Mouse (Mus musculus): ENCODE results near the gene Papola.
A peak's percentile ranks its signal among the peaks of the same experiment; 100 is the strongest.

The Papola gene

DNA sequence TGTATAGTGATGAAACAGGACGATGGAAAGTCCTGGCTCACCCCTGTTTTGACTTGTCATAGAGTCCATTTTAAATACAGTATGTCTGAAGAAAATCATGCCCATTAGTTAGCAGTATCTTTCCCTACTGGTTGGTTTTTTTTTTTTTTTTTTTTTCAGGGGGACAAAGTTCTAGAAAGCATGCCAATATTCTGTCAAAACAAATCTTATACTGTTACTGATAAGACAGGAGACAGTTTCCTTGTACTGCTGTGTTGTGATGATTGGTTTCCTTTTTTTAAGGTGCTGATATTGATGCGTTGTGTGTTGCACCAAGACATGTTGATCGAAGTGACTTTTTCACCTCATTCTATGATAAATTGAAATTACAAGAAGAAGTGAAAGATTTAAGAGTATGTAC, 21.7 kb downstream of the Papola start:
- DNase-seq = no peak

DNA sequence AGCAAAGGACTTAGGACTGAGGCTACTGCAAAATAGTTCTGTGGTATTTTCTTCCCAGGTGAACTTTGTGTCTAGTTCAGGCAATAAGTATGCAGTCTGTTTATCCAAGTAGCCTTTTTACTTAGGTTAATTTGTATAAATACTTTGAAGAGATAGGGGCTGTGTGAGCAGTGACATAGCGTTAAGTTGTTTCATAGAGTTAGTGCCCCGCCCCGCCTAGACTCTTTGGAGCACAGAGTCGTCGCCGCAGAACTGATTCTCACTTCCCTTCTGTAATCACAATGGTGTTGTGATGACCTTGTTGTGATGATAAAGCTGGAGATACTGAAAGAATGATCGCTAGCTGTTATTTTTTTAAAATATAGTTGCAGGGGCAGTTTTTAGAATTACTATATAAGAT, 22.9 kb downstream of the Papola start:
- no peak for DNase-seq

DNA sequence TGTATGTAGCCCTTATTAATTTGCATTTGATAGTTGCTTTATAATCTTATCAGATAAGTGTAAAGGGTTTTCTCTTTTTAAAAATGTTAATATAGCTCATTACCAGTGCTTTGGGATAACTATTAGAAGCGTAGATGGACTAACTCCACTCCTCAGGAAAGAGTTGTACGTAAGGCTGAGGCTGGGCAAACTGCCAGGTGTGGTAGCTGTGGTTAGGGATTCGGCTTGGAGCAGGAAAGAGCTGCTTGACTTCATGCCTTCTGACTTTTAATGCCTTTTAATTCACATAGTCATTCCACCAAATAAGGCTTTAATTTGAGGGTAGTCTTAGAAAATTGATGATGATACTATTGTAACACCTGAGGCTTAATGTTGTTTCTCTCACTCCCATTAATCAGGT, 24.5 kb downstream of the Papola start:
- DNase-seq = no peak

DNA sequence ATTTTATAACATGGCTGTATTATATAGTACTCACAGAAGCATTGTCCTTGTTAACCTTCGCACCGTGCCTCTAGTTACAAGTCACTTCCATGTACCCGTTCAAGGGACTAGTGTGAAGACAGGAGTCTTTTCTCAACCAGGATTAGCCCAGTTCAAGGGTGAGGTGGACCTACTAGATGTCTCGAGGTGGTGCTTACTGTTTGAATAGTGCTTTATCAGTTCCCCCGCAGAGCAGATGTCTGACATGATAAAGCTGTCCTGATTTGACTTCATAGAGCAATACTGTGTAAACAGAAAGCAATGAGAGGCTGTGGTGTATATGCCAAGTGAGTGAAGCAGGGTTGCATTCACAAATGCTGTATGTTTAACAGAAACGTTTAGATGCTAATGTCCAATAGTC, 26.1 kb downstream of the Papola start:
- DNase-seq = no peak

GRCm38 (mm10) chr12:105813957-105814356, 29.5 kb downstream of the Papola start:
- no peak for DNase-seq

- DNase-seq = no peak
Measured at GRCm38 (mm10) chr12:105823472-105823871, 39.0 kb downstream of the Papola start.

- DNase-seq = no peak
Measured at GRCm38 (mm10) chr12:105824743-105825142, 40.2 kb downstream of the Papola start.

DNA sequence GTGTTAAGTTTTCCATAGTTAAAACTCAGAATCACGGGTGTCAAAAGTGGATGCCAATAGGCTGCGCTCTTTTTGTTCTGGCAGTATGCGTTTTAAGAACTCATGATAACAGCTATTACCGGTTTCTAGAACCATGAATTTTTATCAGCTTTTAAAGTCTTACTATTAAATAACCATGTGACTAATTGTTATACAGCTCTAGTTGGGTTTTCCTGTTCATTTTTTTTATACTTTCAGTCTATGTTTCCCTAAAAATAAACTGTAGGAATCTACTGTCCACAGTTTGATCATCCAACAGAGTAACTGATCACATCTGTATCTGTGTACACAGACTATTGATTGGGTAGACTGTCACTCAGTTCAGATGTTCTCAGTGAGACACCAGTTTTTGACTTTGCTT, 40.8 kb downstream of the Papola start:
- no peak for DNase-seq

GRCm38 (mm10) chr12:105832541-105832940, 48.0 kb downstream of the Papola start:
- DNase-seq = no peak

- no peak for DNase-seq
Measured at GRCm38 (mm10) chr12:105834926-105835325, 50.4 kb downstream of the Papola start.

- DNase-seq = no peak
Measured at GRCm38 (mm10) chr12:105835571-105835970, 51.1 kb downstream of the Papola start.

DNA sequence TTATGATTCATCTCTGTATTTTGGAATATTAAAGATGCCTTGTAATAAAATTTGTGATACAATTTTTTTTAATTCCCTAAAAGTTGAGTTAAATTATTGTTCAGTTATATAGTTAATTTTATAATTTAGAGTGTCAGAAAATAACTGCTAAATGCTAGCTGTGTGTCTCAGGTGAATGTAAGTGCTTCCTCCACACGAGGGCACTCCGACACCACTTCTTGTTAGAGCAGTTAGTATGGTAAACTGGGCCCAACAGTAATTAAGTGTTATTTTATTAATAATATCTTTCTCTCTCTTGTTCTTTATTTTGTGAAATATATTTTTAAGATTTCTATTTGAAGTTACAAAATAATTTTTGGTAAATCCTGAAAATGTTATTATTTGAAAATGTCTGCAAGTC, 51.7 kb downstream of the Papola start:
- peak; percentile 55 for DNase-seq

- no peak for DNase-seq
Measured at GRCm38 (mm10) chr12:105839096-105839495, 54.6 kb downstream of the Papola start.

DNA sequence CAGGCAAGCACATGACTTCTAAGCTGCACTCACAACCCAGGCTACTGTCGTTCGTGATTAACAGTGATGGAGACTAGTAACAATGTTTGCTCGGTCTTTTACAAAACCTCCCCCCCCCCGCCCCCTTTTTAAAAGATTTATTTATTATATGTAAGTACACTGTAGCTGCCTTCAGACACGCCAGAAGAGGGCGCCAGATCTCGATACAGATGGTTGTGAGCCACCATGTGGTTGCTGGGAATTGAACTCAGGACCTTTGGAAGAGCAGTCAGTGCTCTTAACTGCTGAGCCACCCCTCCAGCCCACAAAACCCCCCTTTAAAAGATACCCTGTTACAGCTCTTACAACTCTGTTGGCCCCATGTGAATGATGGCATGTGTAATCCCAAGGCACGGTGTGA, 56.1 kb downstream of the Papola start:
- peak; percentile 68 for DNase-seq

DNA sequence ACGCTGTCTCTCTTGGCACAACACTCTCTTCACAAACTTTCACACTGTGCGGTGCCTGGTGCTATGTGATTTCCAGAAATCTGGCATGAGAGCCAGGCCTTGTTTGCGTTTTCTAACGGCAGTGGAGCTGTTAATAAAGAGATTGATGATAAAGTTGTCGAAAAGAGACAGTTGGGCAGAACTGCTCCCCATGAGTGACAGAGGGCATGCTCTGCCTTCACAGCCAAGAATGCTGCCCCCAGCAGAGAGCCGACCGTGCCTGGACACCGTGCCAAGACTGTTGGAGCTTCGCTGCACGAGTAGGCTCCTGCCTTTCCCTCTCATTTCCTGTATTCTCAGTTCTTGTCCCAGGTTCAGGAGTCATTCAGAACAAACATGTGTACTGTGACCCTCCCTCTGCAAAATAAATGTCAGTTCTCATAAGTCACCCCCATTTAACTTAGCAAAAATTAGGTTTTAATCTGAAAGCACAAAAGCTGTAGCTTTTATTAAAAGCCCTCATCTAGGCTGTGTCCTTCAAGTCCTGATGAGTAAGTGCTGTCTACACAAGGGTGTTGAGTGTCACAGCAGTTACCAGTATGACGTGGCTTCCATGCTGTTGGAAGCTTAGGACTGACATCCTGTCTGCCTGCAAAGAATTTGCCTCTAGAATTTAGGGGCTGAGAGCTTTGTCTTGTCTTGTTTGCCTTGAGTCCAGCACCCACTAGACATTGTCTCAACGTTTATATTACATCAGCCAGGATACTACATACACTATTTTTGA, 58.9 kb downstream of the Papola start:
- DNase-seq = no peak

DNA sequence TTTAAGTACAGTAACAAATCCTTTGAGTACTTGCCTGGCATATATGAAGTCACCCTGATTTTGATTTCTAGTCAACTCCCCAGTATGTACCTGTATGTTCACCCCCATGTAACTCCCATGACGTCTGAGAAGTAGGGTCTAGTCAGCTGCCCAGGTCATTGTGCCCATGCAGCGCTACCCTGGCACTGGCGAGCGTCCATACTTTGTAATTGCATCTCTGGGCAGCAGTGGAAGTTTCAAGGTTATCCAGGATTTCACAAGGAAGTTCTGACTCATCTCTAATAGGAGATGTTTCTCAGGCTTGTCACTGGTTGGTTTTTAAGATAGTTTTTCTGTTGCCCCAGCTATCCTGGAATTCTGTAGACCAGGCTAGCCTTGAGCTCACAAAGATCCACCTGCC, 59.9 kb downstream of the Papola start:
- no peak for DNase-seq

DNA sequence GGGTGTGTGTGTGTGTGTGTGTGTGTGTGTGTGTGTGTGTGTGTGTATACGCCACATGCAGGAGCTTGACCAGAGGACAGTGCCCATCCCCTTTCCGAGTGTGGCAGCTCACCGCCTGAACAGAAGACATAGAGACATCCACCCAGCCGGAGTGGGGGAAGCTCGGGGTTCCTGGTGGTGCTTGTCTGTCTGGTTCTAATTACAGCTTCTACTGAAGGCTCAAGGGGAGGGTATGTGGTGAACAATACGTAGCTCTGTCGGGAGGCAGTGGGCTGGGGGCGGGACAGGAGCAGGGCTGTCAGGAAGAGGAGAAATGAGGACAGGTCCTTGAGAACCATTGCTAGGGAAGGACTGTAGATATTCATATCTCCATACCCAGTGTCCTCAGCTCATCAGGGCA, 64.6 kb downstream of the Papola start:
- DNase-seq = no peak

GRCm38 (mm10) chr12:105850675-105851074, 66.2 kb downstream of the Papola start:
- no peak for DNase-seq

DNA sequence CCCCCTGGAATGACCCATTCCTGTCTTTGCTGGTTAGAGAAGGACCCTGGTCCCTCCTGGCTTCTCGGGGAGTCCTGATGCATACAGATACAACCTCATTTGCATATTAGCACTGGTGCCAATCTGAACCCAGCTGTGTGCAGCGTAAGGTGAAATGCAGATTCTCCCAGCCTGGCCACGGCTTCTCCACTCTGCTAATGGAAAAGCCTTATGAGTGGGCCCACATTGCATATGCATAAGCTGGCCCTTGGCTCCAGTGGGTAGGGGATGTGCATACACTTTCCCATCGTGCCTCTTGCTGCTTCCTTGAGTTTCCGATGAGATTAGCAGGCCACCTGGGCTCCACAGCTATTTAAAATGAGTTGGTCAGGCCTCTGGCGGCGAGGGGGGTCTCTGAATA, 68.3 kb downstream of the Papola start:
- DNase-seq = no peak

GRCm38 (mm10) chr12:105854639-105855038, 70.1 kb downstream of the Papola start:
- DNase-seq = no peak

GRCm38 (mm10) chr12:105857902-105858640, 73.6 kb downstream of the Papola start:
- DNase-seq = peak; percentile 41

DNA sequence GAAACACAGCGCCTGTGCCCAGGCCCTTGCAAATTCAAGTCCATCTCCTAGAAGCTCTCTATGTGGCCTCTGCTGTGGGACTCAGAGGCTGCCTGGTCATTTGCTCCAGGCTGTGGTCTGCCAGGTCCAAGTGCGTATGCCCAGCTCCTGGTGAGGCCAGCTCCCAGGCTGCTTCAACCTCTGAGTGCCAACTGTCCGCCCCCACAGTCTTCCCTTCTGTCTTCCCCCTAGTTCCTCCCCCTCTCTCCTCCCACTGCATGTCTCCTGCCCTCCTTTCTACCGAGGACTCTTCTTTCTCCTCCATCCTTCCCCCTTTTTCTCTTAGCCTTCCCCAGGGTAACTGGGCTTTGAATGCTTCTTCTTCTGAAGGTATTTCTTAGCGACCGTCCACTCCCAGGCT, 77.6 kb downstream of the Papola start:
- no peak for DNase-seq

DNA sequence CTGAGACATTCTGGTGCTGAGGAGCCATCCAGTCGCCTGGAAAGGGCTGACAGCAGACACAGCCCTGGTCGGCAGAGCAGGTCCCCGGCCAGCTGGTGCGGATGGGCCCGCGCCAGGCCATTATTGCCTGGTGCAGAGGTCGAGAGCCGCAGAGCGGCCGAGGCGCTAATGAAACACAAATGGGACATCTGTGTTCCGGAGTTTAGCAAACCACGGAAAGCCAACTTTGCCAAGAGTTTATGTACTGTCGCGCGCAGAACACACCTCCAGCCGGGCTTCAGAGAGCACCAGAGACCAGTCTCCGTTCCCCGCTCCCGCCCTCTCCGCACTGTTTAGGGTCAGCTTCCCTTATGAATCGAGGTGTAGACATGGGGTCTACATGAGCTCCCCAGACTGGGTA, 78.1 kb downstream of the Papola start:
- DNase-seq = no peak

GRCm38 (mm10) chr12:105863436-105863835, 78.9 kb downstream of the Papola start:
- no peak for DNase-seq

GRCm38 (mm10) chr12:105867646-105868045, 83.2 kb downstream of the Papola start:
- DNase-seq = no peak
